Mouse (Mus musculus) heart, postnatal 0 days (tissue): ENCODE measurements at regions not wholly inside any gene's neighbourhood (a gene's known extent, or its start where the extent isn't known, plus 50 kb on each side); places are given as distances from the start of the nearest gene placed in this dataset.

Experiments used
- ATAC-seq: fragments of 200-750 bp; cut with Nextera tagmentation; 2 replicates; pipeline ENCODE4 v1.8.0; 2017; ENCODE audit warnings: low read depth, moderate number of reproducible peaks, moderate library complexity; ENCODE audit not compliant: insufficient read depth
- DNase-seq: peaks from one replicate; pipeline ENCODE4 v3.0.0-alpha.2; 2016; ENCODE audit warnings: low spot score
- H3K27ac ChIP-seq: fragments of 300-500 bp; sonication (generic); 2 replicates; pipeline ENCODE4 v1.5.1; 2014; ENCODE audit warnings: low read depth, mild to moderate bottlenecking
- H3K27me3 ChIP-seq: fragments of 300-500 bp; sonication (generic); 2 replicates; pipeline ENCODE4 v1.6.1; 2014; ENCODE audit warnings: low read length, mixed read lengths; ENCODE audit not compliant: control insufficient read depth, insufficient read depth
- H3K36me3 ChIP-seq: fragments of 300-500 bp; sonication (generic); replicated peaks from 2 replicates; pipeline ENCODE4 v1.6.1; 2014; ENCODE audit warnings: low read length, mixed read lengths; ENCODE audit not compliant: control insufficient read depth, insufficient read depth
- H3K4me1 ChIP-seq: fragments of 300-500 bp; sonication (generic); 2 replicates; pipeline ENCODE4 v1.6.1; 2014; ENCODE audit warnings: antibody characterized with exemption; ENCODE audit not compliant: control insufficient read depth, insufficient read depth
- H3K4me2 ChIP-seq: fragments of 300-500 bp; sonication (generic); 2 replicates; pipeline ENCODE4 v1.6.1; 2014; ENCODE audit warnings: low read depth, mild to moderate bottlenecking, low read length, moderate library complexity
- H3K4me3 ChIP-seq: fragments of 300-500 bp; sonication (generic); 2 replicates; pipeline ENCODE4 v1.5.1; 2014; ENCODE audit warnings: low read depth, low read length
- H3K9ac ChIP-seq: fragments of 300-500 bp; sonication (generic); replicated peaks from 2 replicates; pipeline ENCODE4 v1.6.1; 2014; ENCODE audit warnings: low read depth, low read length, mixed read lengths
- H3K9me3 ChIP-seq: fragments of 300-500 bp; sonication (generic); replicated peaks from 2 replicates; pipeline ENCODE4 v1.6.1; 2016; ENCODE audit warnings: low read length; ENCODE audit not compliant: control insufficient read depth
- CTCF ChIP-seq: IDR thresholded peaks from 2 replicates; pipeline ENCODE4 v1.5.1; 2016; ENCODE audit warnings: antibody characterized with exemption, control low read depth, low read depth
- EP300 ChIP-seq: IDR thresholded peaks from 2 replicates; pipeline ENCODE4 v1.6.1; 2016; ENCODE audit warnings: antibody characterized with exemption, low read depth
- WGBS: fragments of 180-500 bp; shearing (Covaris S2); extraction: QIAGEN DNeasy Blood & Tissue Kit; methylation state at CpG from one replicate; pipeline ENCODE4 v1.1.7; 2014; 5-methylcytosine and 5-hydroxymethylcytosine counted together

DNA sequence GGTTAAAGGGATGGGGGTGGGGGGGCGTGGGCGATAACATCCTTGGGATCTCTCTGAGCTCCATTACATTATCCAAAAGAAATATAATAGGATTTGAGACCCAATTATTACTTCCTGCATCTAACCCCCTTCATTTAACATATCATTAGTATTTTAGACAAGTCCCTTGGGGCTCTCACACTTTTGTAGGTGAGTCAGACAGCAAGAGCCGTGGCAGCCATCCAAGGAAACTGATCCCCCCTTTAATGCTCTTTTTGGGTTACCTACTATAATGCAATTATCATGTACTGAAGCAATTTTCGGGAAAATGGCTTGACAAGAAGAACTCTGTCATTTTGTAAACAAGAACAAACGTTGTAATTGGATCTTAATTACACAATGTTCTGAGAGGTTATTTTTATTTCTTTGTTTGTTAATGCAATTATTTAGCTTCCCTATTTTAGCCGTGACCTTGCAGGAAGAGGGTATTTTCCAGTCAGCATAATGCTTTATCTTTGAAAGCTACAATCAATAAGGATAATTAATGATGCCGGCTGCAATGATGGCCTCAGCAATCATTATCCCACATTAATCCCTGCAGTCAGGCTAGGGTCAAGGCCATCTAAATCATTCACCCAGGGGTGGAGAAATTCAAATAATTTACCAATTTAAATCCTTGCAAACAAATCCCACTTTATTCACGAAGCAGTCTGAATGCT is 297.5 kb upstream of the Rsrc1 start:
- no peak for ATAC-seq
- Histone ChIP-seq H3K27me3 (no peaks in the 10 kb centered on the region), H3K9ac (no peak overlapping the region), H3K36me3 (no peaks in the 10 kb centered on the region), H3K4me1 (no peaks in the 10 kb centered on the region), H3K27ac (no peak overlapping the region), H3K4me3 (no peak overlapping the region), H3K9me3 (no peaks in the 10 kb centered on the region), H3K4me2 (no peak overlapping the region)
- 73% methylated on average over 8 of the region's 8 CpGs for WGBS
- DNase-seq = no peak
- TF ChIP-seq CTCF (no peak), EP300 (no peak)

DNA sequence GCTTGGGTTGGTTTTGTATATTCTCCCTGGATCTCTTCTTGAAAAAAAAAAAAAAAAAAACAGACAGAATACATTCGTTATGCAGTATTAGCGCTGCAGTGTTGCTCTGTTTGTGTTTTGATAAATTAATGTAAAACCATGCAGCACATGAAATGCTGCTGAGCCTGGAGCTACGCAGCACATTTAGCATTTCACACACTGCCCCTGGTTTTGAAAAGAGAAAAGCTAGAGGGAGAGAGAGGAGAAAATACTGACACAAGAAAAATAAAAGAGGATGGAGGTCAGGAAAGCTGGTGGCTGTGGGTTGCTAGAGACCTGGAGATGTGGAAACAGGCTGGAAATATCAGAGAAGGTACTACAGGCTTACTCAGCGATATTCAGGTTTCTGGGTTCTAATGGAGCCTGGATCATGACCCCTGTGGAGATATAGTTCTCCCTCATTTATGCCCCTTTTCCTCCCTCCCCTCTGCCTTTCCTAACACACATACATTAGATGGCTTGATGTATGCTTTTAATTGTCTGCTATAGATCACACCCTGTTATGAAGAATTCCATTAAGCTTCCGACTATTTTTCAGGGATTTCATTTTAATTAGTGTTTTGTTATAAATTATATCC is 296.8 kb upstream of the Rsrc1 start:
- DNase-seq = no peak
- 77% methylated on average over 5 of the region's 5 CpGs for WGBS
- no peak overlapping the region for H3K4me3 ChIP-seq
- H3K9ac ChIP-seq = no peak overlapping the region
- H3K4me2 ChIP-seq = no peak overlapping the region
- H3K9me3 ChIP-seq = no peaks in the 10 kb centered on the region
- no peak for ATAC-seq
- H3K27ac ChIP-seq = no peak overlapping the region
- no peaks in the 10 kb centered on the region for H3K4me1 ChIP-seq
- no peak for TF ChIP-seq EP300
- no peaks in the 10 kb centered on the region for H3K36me3 ChIP-seq
- H3K27me3 ChIP-seq = no peaks in the 10 kb centered on the region

DNA sequence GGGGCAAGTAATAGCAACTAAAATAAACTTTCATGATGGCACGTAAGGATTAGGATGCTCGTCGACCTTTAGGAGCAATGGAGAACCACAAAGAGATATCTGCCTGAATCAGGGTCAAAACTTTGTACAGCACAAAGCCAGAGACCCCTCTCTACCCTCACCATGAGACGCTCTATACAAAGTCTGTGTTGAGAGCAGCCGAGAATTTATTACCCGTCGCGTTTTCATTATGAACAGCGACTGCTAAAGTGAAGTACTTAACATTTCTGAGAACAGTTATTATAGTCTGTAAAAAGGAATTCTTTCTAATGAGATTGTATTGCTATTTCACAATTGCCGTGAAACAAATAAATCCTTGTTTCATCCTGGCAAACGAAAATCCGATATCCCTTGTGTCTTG is 296.1 kb upstream of the Rsrc1 start:
- no peak overlapping the region for H3K27ac ChIP-seq
- 87% methylated on average over 12 of the region's 12 CpGs for WGBS
- no peak overlapping the region for H3K4me2 ChIP-seq
- no peak overlapping the region for H3K4me3 ChIP-seq
- no peaks in the 10 kb centered on the region for H3K9me3 ChIP-seq
- H3K27me3 ChIP-seq = no peaks in the 10 kb centered on the region
- TF ChIP-seq CTCF (no peak), EP300 (no peak)
- H3K4me1 ChIP-seq = no peaks in the 10 kb centered on the region
- no peaks in the 10 kb centered on the region for H3K36me3 ChIP-seq
- no peak for ATAC-seq
- DNase-seq = no peak
- H3K9ac ChIP-seq = no peak overlapping the region

DNA sequence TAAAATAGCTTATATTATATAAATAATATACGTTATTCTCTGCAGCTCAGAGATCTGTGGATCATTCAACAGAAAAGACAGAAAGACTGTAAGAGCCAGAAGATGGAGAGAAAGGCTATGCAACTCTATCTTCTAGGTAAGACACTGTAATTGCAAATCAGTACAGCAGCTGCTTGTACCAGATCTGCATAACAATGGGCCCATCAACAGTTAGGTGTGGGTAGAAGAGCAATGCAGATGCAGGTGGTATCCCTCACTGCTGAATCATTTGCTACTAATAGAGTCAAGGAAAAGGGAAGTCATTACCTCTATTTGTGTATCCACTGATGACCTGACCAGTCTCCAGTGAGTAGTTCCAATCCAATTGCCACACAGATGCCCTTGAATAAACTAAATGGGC is 294.1 kb upstream of the Rsrc1 start:
- DNase-seq (no peak), ATAC-seq (no peak)
- Histone ChIP-seq H3K4me2 (no peak overlapping the region), H3K9me3 (no peaks in the 10 kb centered on the region), H3K36me3 (no peaks in the 10 kb centered on the region), H3K4me3 (no peak overlapping the region), H3K27me3 (no peaks in the 10 kb centered on the region), H3K9ac (no peak overlapping the region), H3K27ac (no peak overlapping the region), H3K4me1 (no peaks in the 10 kb centered on the region)
- no peak for TF ChIP-seq CTCF
- TF ChIP-seq EP300 = no peak
- WGBS = 73% methylated on average over 1 of the region's 1 CpGs

DNA sequence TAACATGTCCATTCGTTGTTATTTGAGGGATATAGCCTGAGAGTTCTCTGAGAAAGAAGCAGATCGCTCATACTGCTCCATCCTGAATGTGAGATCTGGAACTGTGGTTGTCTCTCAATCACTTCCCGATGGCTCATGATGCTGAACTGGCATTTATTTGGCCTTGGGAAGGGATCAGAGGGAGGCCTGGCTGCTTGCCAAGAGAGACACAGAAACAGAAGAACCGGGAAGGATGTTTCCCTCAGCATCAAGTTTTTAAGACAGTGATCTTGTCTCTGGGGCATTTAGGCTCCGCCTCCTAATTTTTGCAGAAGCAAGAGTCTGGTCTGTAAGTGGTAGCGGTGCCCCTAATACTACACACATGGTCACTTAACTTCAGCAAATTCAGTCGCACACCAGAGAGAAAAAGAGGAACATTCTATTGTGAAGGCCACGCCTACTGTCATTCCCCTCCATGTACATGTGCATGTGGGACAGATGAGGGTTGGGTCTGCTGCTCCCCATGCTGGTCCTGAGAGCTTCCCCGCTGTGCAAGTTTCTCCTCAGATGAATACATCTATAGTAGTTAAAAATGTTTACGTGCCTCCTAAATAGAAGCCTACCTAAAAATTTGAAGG is 290.2 kb upstream of the Rsrc1 start:
- no peak overlapping the region for H3K27ac ChIP-seq
- no peak for DNase-seq
- H3K4me3 ChIP-seq = no peak overlapping the region
- ATAC-seq = no peak
- H3K9me3 ChIP-seq = no peaks in the 10 kb centered on the region
- no peaks in the 10 kb centered on the region for H3K27me3 ChIP-seq
- H3K4me1 ChIP-seq = no peaks in the 10 kb centered on the region
- H3K4me2 ChIP-seq = no peak overlapping the region
- 70% methylated on average over 10 of the region's 10 CpGs for WGBS
- no peaks in the 10 kb centered on the region for H3K36me3 ChIP-seq
- H3K9ac ChIP-seq = no peak overlapping the region
- TF ChIP-seq CTCF (no peak), EP300 (no peak)
